Mouse (Mus musculus) hindbrain, embryonic 11.5 days (tissue): ENCODE measurements around the gene Rapgef5. TPM values are rescaled to one million over a fixed set of nuclear protein-coding genes. Genes with fewer than 3 reads are reported as not detected.

Experiments
- ATAC-seq: fragments of 200-750 bp; cut with Nextera tagmentation; 2 replicates; pipeline ENCODE4 v1.8.0; 2017; ENCODE audit warnings: mild to moderate bottlenecking, moderate TSS enrichment, moderate library complexity; ENCODE audit not compliant: low FRiP score
- DNase-seq: peaks from one replicate; pipeline ENCODE4 v3.0.0-alpha.2; 2015; ENCODE audit warnings: low spot score
- H3K27ac ChIP-seq: fragments of 300-500 bp; sonication (generic); 2 replicates; pipeline ENCODE4 v1.5.1; 2014; ENCODE audit warnings: mild to moderate bottlenecking, low read depth, low read length
- H3K27me3 ChIP-seq: fragments of 300-500 bp; sonication (generic); 2 replicates; pipeline ENCODE4 v1.6.1; 2014; ENCODE audit warnings: mild to moderate bottlenecking, low read length, moderate library complexity, mixed read lengths; ENCODE audit not compliant: control insufficient read depth, insufficient read depth
- H3K36me3 ChIP-seq: fragments of 300-500 bp; sonication (generic); 2 replicates; pipeline ENCODE4 v1.6.1; 2014; ENCODE audit warnings: mild to moderate bottlenecking, low read length, moderate library complexity, mixed read lengths; ENCODE audit not compliant: control insufficient read depth, insufficient read depth
- H3K4me1 ChIP-seq: fragments of 300-500 bp; sonication (generic); replicated peaks from 2 replicates; pipeline ENCODE4 v1.6.1; 2014; ENCODE audit warnings: low read length, mixed read lengths; ENCODE audit not compliant: control insufficient read depth, insufficient read depth
- H3K4me2 ChIP-seq: fragments of 300-500 bp; sonication (generic); replicated peaks from 2 replicates; pipeline ENCODE4 v1.6.1; 2014; ENCODE audit warnings: mild to moderate bottlenecking, low read depth, low read length
- H3K4me3 ChIP-seq: fragments of 300-500 bp; sonication (generic); 2 replicates; pipeline ENCODE4 v1.5.1; 2014; ENCODE audit warnings: low read depth, low read length
- H3K9ac ChIP-seq: fragments of 300-500 bp; sonication (generic); 2 replicates; pipeline ENCODE4 v1.6.1; 2014; ENCODE audit warnings: low read depth, low read length
- H3K9me3 ChIP-seq: fragments of 300-500 bp; sonication (generic); 2 replicates; pipeline ENCODE4 v1.6.1; 2016; ENCODE audit warnings: low read length; ENCODE audit not compliant: control insufficient read depth
- WGBS: fragments of 180-500 bp; shearing (Covaris S2); extraction: QIAGEN DNeasy Blood & Tissue Kit; methylation state at CpG from one replicate; pipeline ENCODE4 v1.1.7; 2014; 5-methylcytosine and 5-hydroxymethylcytosine counted together
- polyA plus RNA-seq: library from polyadenylated mRNA; unstranded; fragments of >200 nt; fragmentation: Nextera tagmentation; extraction: Ambion mirVana; gene quantifications from 2 replicates; pipeline ENCODE4 v1.2.1, GENCODE M21; 2014

The Rapgef5 gene
- polyA plus RNA-seq, 1 experiment from 2014 or later, result 23.8 TPM

- no peaks in the 10 kb centered on the region for H3K36me3 ChIP-seq
- ATAC-seq, result no peak
- DNase-seq, result no peak
- no peaks in the 10 kb centered on the region for H3K27me3 ChIP-seq
- no peaks in the 10 kb centered on the region for H3K9me3 ChIP-seq
- H3K4me2 ChIP-seq, result no peak overlapping the region
- no peak overlapping the region for H3K27ac ChIP-seq
- 0 out of 2 replicates have a peak, but pooled peaks cover 2% of the 10 kb centered on the region for H3K4me1 ChIP-seq
- H3K9ac ChIP-seq, result peak overlapping the region; percentile 23; the same call in 1 of the 2 replicates
- WGBS, result 60% methylated on average over 1 of the region's 1 CpGs
- no peak overlapping the region for H3K4me3 ChIP-seq
These were observed 176.5 kb downstream of the Rapgef5 start for GRCm38 (mm10) chr12:117692775-117693174.

DNA sequence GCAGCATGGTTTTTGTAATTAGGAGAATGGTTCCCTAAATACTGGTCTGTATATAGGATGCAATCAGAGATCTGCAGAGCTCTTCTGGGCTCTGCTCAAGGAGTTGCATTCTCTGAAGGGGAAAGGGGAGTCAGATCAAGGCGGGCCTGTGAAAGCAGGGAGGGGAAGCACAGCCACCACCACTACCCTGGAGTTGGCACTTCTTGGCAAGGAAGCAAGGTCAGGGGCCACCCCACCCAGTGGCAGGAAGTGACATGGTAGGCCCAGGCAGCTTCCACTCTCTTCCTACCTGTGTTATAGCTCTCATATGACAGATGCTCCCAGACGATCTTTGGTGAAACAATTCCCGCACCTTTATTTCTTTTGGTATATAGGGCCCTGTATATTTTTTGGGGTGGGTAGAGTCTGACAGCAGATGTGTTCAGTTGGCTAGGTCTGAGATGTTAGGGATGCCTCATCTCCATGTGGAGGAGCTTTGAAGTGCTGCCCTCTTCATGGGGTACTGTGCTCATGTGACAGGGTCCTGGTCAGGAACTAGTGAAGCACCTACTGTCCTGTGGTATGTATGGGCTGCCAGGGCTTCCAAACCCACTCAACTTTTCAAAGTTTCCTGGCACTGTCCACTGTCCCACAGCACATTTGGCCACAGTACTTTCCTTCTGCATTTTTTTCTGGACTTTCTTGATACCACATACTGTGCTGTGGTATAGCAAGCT, 183.8 kb downstream of the Rapgef5 start:
- Histone ChIP-seq H3K4me1 (no peaks in the 10 kb centered on the region), H3K9me3 (no peaks in the 10 kb centered on the region), H3K27ac (no peak overlapping the region), H3K36me3 (no peaks in the 10 kb centered on the region), H3K27me3 (no peaks in the 10 kb centered on the region), H3K4me2 (no peak overlapping the region), H3K9ac (no peak overlapping the region), H3K4me3 (no peak overlapping the region)
- 91% methylated on average over 3 of the region's 3 CpGs for WGBS
- DNase-seq (no peak), ATAC-seq (no peak)

- Histone ChIP-seq H3K9me3 (no peaks in the 10 kb centered on the region), H3K9ac (no peak overlapping the region), H3K27ac (no peak overlapping the region), H3K4me3 (no peak overlapping the region), H3K4me2 (no peak overlapping the region), H3K36me3 (no peaks in the 10 kb centered on the region), H3K27me3 (no peaks in the 10 kb centered on the region), H3K4me1 (no peaks in the 10 kb centered on the region)
- DNase-seq (no peak), ATAC-seq (no peak)
- WGBS, result 74% methylated on average over 6 of the region's 6 CpGs
These were observed 184.6 kb downstream of the Rapgef5 start for GRCm38 (mm10) chr12:117700927-117701326.

- Histone ChIP-seq H3K9ac (no peak overlapping the region), H3K27me3 (no peaks in the 10 kb centered on the region), H3K4me3 (no peak overlapping the region), H3K4me1 (no peaks in the 10 kb centered on the region), H3K27ac (no peak overlapping the region), H3K9me3 (no peaks in the 10 kb centered on the region), H3K36me3 (no peaks in the 10 kb centered on the region), H3K4me2 (no peak overlapping the region)
- 94% methylated on average over 8 of the region's 8 CpGs for WGBS
- no peak for ATAC-seq
- no peak for DNase-seq
These were observed 186.0 kb downstream of the Rapgef5 start for GRCm38 (mm10) chr12:117702291-117702690.

GRCm38 (mm10) chr12:117702928-117703327, 186.6 kb downstream of the Rapgef5 start:
- 92% methylated on average over 9 of the region's 9 CpGs for WGBS
- Histone ChIP-seq H3K9me3 (no peaks in the 10 kb centered on the region), H3K4me2 (no peak overlapping the region), H3K27ac (no peak overlapping the region), H3K4me3 (no peak overlapping the region), H3K36me3 (no peaks in the 10 kb centered on the region), H3K9ac (no peak overlapping the region), H3K4me1 (no peaks in the 10 kb centered on the region), H3K27me3 (no peaks in the 10 kb centered on the region)
- ATAC-seq, result no peak
- DNase-seq, result no peak

DNA sequence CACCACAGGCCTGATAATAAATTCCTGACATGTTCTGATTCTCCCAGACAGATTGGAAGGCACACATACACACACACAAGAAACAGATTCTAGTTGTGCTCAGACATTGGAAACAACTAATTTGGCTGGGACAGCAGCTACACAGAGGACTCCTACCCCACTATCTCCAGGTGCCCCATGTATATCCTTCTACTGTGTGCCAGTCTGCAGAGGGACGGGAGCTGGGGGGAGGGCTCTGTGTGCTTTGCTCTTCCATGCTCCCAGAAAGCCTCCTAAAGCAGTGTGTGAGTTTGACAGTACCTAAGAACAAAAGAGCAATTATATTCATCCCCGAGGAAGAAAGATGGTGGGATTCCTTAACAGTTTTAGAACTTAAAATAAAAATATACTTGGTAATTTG, 187.1 kb downstream of the Rapgef5 start:
- DNase-seq (no peak), ATAC-seq (no peak)
- Histone ChIP-seq H3K9ac (no peak overlapping the region), H3K27me3 (no peaks in the 10 kb centered on the region), H3K4me1 (no peaks in the 10 kb centered on the region), H3K4me3 (no peak overlapping the region), H3K27ac (no peak overlapping the region), H3K4me2 (no peak overlapping the region), H3K9me3 (no peaks in the 10 kb centered on the region), H3K36me3 (no peaks in the 10 kb centered on the region)
- WGBS, result 63% methylated on average over 2 of the region's 2 CpGs

GRCm38 (mm10) chr12:117705308-117705707, 189.0 kb downstream of the Rapgef5 start:
- H3K36me3 ChIP-seq, result no peaks in the 10 kb centered on the region
- no peaks in the 10 kb centered on the region for H3K9me3 ChIP-seq
- H3K4me2 ChIP-seq, result no peak overlapping the region
- no peaks in the 10 kb centered on the region for H3K4me1 ChIP-seq
- no peak overlapping the region for H3K9ac ChIP-seq
- 80% methylated on average over 3 of the region's 3 CpGs for WGBS
- H3K4me3 ChIP-seq, result no peak overlapping the region
- no peak overlapping the region for H3K27ac ChIP-seq
- no peak for ATAC-seq
- no peak for DNase-seq
- H3K27me3 ChIP-seq, result no peaks in the 10 kb centered on the region

DNA sequence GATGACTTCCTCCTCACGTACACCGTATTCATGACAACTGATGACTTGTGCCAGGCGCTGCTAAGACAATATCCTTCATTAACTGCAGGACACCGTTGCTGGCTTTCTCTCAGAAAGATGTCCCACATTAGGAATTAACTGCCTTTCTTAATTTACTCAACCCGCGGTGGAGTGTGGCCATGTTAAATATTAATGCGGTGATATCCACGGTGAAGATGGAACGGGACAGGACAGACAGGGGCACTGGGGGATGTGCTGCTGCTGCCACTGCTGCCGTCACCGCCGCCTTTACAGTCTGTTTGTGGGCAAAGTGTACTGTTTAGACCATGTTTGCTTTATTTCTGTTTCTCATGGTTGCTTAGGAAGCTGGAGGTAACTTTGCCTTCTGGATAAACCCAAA, 193.0 kb downstream of the Rapgef5 start:
- no peak overlapping the region for H3K27ac ChIP-seq
- no peaks in the 10 kb centered on the region for H3K4me1 ChIP-seq
- H3K9ac ChIP-seq, result no peak overlapping the region
- DNase-seq, result no peak
- H3K27me3 ChIP-seq, result no peaks in the 10 kb centered on the region
- 78% methylated on average over 12 of the region's 12 CpGs for WGBS
- H3K9me3 ChIP-seq, result no peaks in the 10 kb centered on the region
- H3K4me2 ChIP-seq, result no peak overlapping the region
- no peak for ATAC-seq
- H3K36me3 ChIP-seq, result no peaks in the 10 kb centered on the region
- no peak overlapping the region for H3K4me3 ChIP-seq

DNA sequence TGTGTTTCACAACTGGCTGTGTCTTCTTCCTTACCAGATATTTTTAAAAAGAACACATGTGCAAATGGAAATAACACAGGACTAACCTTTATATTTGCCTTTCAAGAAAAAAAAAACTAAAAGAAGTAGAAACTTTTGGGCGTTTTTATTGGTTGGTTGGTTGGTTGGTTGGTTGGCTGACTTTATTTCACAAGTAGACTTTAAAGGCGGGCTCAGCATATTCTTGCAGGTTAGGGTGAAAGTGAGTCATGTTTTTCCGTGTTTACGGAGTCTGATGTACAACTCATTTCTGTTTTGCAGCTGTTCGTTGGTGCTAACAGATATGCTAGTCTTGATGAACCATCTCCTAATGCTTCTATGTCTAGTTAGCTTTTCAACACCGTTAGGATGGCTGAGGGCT, 196.2 kb downstream of the Rapgef5 start:
- 84% methylated on average over 6 of the region's 6 CpGs for WGBS
- no peaks in the 10 kb centered on the region for H3K4me1 ChIP-seq
- H3K27ac ChIP-seq, result no peak overlapping the region
- H3K4me3 ChIP-seq, result no peak overlapping the region
- no peak overlapping the region for H3K9ac ChIP-seq
- H3K4me2 ChIP-seq, result no peak overlapping the region
- DNase-seq, result no peak
- no peak for ATAC-seq
- H3K36me3 ChIP-seq, result no peaks in the 10 kb centered on the region
- no peaks in the 10 kb centered on the region for H3K27me3 ChIP-seq
- no peaks in the 10 kb centered on the region for H3K9me3 ChIP-seq
